Mouse (Mus musculus) lung, postnatal 0 days (tissue): ENCODE results near the gene 1700017B05Rik.

Source experiments
- CTCF ChIP-seq: IDR thresholded peaks from 2 replicates; pipeline ENCODE4 v1.5.1; 2016; ENCODE audit warnings: antibody characterized with exemption, mild to moderate bottlenecking
- EP300 ChIP-seq: IDR thresholded peaks from 2 replicates; pipeline ENCODE4 v1.6.1; 2016; ENCODE audit warnings: antibody characterized with exemption, mild to moderate bottlenecking, control low read depth

- TF ChIP-seq CTCF (no peak), EP300 (no peak)
These were observed 8.4 kb downstream of the 1700017B05Rik start for GRCm38 (mm10) chr9:57254061-57254460.
